Mouse (Mus musculus) intestine, postnatal 0 days (tissue): ENCODE measurements around the gene Tmem253. TPM values are rescaled to one million over a fixed set of nuclear protein-coding genes. Genes with fewer than 3 reads are reported as not detected.
A peak's percentile ranks its signal among the peaks of the same experiment; 100 is the strongest.

Experiments used
- ATAC-seq: fragments of 200-750 bp; cut with Nextera tagmentation; 2 replicates; pipeline ENCODE4 v1.8.0; 2017; ENCODE audit warnings: mild to moderate bottlenecking, moderate TSS enrichment, moderate library complexity
- H3K27ac ChIP-seq: fragments of 300-500 bp; sonication (generic); 2 replicates; pipeline ENCODE4 v1.5.1; 2014; ENCODE audit warnings: mild to moderate bottlenecking, low read depth, low read length, moderate library complexity
- H3K27me3 ChIP-seq: fragments of 300-500 bp; sonication (generic); replicated peaks from 2 replicates; pipeline ENCODE4 v1.6.1; 2014; ENCODE audit warnings: low read length, mixed read lengths; ENCODE audit not compliant: control insufficient read depth, insufficient read depth
- H3K36me3 ChIP-seq: fragments of 300-500 bp; sonication (generic); 2 replicates; pipeline ENCODE4 v1.6.1; 2014; ENCODE audit warnings: mild to moderate bottlenecking, moderate library complexity; ENCODE audit not compliant: control insufficient read depth, insufficient read depth
- H3K4me1 ChIP-seq: fragments of 300-500 bp; sonication (generic); replicated peaks from 2 replicates; pipeline ENCODE4 v1.6.1; 2014; ENCODE audit warnings: antibody characterized with exemption, low read length, mixed read lengths; ENCODE audit not compliant: control insufficient read depth, insufficient read depth
- H3K4me2 ChIP-seq: fragments of 300-500 bp; sonication (generic); replicated peaks from 2 replicates; pipeline ENCODE4 v1.6.1; 2014; ENCODE audit warnings: low read depth, mild to moderate bottlenecking, moderate library complexity
- H3K4me3 ChIP-seq: fragments of 300-500 bp; sonication (generic); 2 replicates; pipeline ENCODE4 v1.5.1; 2014; ENCODE audit warnings: low read depth, low read length
- H3K9ac ChIP-seq: fragments of 300-500 bp; sonication (generic); 2 replicates; pipeline ENCODE4 v1.6.1; 2014; ENCODE audit warnings: mild to moderate bottlenecking, low read depth, low read length
- H3K9me3 ChIP-seq: fragments of 300-500 bp; sonication (generic); 2 replicates; pipeline ENCODE4 v1.6.1; 2016; ENCODE audit warnings: mixed run types; ENCODE audit not compliant: control insufficient read depth
- CTCF ChIP-seq: sonication (generic); IDR thresholded peaks from 2 replicates; pipeline ENCODE4 v1.5.1; 2016; ENCODE audit warnings: low read depth, mild to moderate bottlenecking, control low read depth, antibody characterized with exemption, moderate library complexity
- whole genome bisulfite sequencing: fragments of 180-500 bp; shearing (Covaris S2); extraction: QIAGEN DNeasy Blood & Tissue Kit; methylation state at CpG from one replicate; pipeline ENCODE4 v1.1.7; 2014; 5-methylcytosine and 5-hydroxymethylcytosine counted together
- polyA plus RNA-seq: library from polyadenylated mRNA; unstranded; fragments of >200 nt; fragmentation: Nextera tagmentation; extraction: Ambion mirVana; gene quantifications from 2 replicates; pipeline ENCODE4 v1.2.1, GENCODE M21; 2015

Tmem253 gene
- polyA plus RNA-seq = 221 and 224 TPM in 2 replicates

DNA sequence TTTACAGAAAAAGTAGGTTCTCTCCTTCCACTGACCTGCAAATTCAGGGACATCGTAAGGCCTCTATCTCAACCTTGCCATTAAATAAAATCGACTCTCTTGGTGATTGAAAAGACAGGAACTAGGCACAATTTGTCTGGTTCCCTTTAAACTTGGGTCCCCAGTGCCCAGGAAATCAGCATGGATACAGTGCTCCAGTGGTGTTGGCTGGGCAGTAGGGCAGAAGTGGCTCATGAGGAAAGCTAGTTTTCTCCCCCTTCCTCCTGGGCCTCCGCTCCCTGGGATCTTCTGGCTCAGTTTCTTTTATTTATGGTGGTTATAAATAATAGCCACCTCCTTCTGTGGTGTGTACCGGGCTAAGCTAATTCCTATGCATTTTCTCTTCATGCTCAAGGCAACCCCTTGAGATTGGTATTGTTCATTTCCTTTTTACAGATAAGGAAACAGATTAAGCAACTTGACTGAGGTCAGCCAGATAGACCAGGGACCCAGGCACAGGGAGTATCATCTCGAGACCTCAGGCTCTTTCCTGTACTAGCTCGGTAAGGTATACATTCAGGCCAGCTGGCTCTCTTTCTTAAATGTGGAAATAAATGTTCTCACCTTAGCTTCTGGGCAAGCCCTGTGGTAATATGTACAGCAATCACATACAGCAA lies at the start of gene Tmem253:
Gene Tmem253, plus strand, starts transcription at position 214 of the 656 bp plus-strand sequence.
- WGBS = 10% methylated on average over 6 of the region's 6 CpGs
- Histone ChIP-seq H3K4me1 (peaks cover 20% of the 10 kb centered on the region; the same call in 1 of the 2 replicates), H3K36me3 (no peaks in the 10 kb centered on the region), H3K4me2 (peak within 1 kb of the TSS; percentile 86), H3K9me3 (no peaks in the 10 kb centered on the region), H3K27ac (peak within 1 kb of the TSS; percentile 96), H3K9ac (peak within 1 kb of the TSS; percentile 89), H3K27me3 (no peaks in the 10 kb centered on the region), H3K4me3 (peak within 1 kb of the TSS; percentile 74)
- TF ChIP-seq CTCF = no peak
- no peak for ATAC-seq

DNA sequence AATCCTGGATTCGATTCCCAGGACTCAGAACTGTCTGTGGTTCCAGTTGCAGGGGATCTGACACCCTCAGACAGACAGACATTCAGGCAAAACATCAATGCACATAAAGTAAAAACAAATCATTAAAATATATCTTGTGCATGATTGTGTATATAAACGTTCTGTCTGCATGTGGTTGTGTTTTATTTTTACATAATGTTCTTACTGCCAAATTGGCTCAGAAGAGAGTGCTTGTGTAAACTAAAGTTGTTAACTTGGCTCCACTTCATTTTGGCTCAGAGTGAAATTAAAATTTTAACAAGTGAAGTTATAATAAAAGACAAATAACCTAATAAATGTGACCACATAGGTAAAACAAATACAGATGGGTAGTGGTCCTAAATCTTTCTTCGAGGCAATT lies 48.1 kb upstream of the Tmem253 start:
- Histone ChIP-seq H3K9ac (no peak overlapping the region), H3K4me2 (no peak overlapping the region), H3K4me1 (no peaks in the 10 kb centered on the region), H3K9me3 (no peaks in the 10 kb centered on the region), H3K4me3 (no peak overlapping the region), H3K27ac (no peak overlapping the region), H3K27me3 (no peaks in the 10 kb centered on the region), H3K36me3 (no peaks in the 10 kb centered on the region)
- ATAC-seq = no peak
- TF ChIP-seq CTCF = no peak
- 62% methylated on average over 3 of the region's 3 CpGs for WGBS

DNA sequence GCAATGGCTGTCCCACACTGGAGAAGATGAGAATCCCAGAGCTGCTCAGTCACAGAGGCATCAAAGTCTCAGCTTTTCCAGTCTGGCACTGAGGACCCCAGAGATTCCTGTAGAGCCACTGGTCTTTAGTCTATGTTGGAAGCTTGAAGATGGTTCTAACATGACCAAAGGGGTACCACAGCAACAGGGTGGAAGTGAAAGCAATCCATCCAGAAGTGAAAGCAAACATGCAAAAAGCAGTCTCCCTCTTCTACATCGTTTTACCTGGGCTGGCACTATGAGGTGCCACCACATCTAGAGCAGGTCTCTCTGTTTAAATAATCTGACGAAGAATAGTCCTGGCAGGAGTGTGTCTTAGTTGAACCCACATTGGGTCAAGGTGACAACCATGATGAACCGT lies 36.2 kb upstream of the Tmem253 start:
- TF ChIP-seq CTCF = no peak
- Histone ChIP-seq H3K9ac (no peak overlapping the region), H3K36me3 (no peaks in the 10 kb centered on the region)

DNA sequence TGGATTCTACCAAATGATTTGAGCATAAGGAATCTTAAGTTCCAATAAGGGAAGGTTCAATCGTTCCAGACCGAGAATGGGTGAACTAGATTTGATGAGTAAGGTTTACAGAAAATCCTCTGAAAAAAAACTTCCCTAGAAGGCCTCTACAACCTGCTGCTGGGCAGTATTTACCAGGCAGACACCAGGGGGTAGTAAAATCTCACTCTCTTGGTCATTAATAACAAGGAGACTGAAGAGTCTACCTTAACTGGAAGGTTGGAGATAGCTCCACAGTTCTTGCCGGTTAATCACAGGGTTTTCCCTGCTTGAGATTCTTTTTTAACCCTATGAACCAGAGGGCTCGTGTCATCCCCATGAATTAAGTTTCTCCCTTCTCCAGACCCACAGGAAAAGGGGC lies 32.2 kb upstream of the Tmem253 start:
- Histone ChIP-seq H3K9me3 (no peaks in the 10 kb centered on the region), H3K27me3 (no peaks in the 10 kb centered on the region), H3K4me1 (peaks cover 3% of the 10 kb centered on the region; the same call in 1 of the 2 replicates), H3K4me3 (no peak overlapping the region), H3K27ac (no peak overlapping the region), H3K4me2 (no peak overlapping the region; the same call in 1 of the 2 replicates), H3K36me3 (no peaks in the 10 kb centered on the region), H3K9ac (no peak overlapping the region)
- ATAC-seq = no peak
- 76% methylated on average over 4 of the region's 4 CpGs for WGBS
- TF ChIP-seq CTCF = no peak

More for the DNA sequence above, 36.2 kb upstream of the Tmem253 start:
- H3K27me3 ChIP-seq = no peaks in the 10 kb centered on the region
- no peaks in the 10 kb centered on the region for H3K9me3 ChIP-seq
- ATAC-seq = no peak
- no peak overlapping the region for H3K4me3 ChIP-seq
- H3K4me1 ChIP-seq = peaks cover 3% of the 10 kb centered on the region; the same call in 1 of the 2 replicates
- H3K4me2 ChIP-seq = no peak overlapping the region
- H3K27ac ChIP-seq = no peak overlapping the region
- 88% methylated on average over 3 of the region's 3 CpGs for WGBS

- no peaks in the 10 kb centered on the region for H3K27me3 ChIP-seq
- H3K4me3 ChIP-seq = peak overlapping the region; percentile 70
- H3K27ac ChIP-seq = no peak overlapping the region
- 53% methylated on average over 10 of the region's 10 CpGs for WGBS
- TF ChIP-seq CTCF = no peak
- H3K36me3 ChIP-seq = no peaks in the 10 kb centered on the region
- no peaks in the 10 kb centered on the region for H3K9me3 ChIP-seq
- no peak for ATAC-seq
- peak overlapping the region; percentile 98 for H3K4me2 ChIP-seq
- peaks cover 3% of the 10 kb centered on the region; the same call in 1 of the 2 replicates for H3K4me1 ChIP-seq
- peak overlapping the region; percentile 68; the same call in 1 of the 2 replicates for H3K9ac ChIP-seq
Observed at GRCm38 (mm10) chr14:51983855-51984246, 31.6 kb upstream of the Tmem253 start.

GRCm38 (mm10) chr14:51984247-51985231 lies 30.9 kb upstream of the Tmem253 start, which contains the start of gene Arhgef40:
Gene Arhgef40, plus strand, starts transcription at chr14:51984719.
- Histone ChIP-seq H3K4me1 (peaks cover 3% of the 10 kb centered on the region; the same call in 1 of the 2 replicates), H3K36me3 (0 out of 2 replicates have a peak, but pooled peaks cover 2% of the 10 kb centered on the region), H3K27me3 (no peaks in the 10 kb centered on the region), H3K9ac (peak within 1 kb of the TSS; percentile 68), H3K27ac (peak within 1 kb of the TSS; percentile 76), H3K4me2 (peak within 1 kb of the TSS; percentile 98), H3K4me3 (peak within 1 kb of the TSS; percentile 70), H3K9me3 (no peaks in the 10 kb centered on the region)
- TF ChIP-seq CTCF = no peak
- 2% methylated on average over 66 of the region's 74 CpGs for WGBS
- peak; percentile 49 for ATAC-seq
